Mouse (Mus musculus) urinary bladder, adult 2 months (tissue): ENCODE measurements around the gene Gm3239. TPM values are rescaled to one million over a fixed set of nuclear protein-coding genes. Genes with fewer than 3 reads are reported as not detected.
A peak's percentile ranks its signal among the peaks of the same experiment; 100 is the strongest.
"Not testable (repeated sequence)": the region's sequence is repeated elsewhere in the genome, so short reads cannot be mapped to it uniquely, and the experiment has no call there.

Source experiments
- DNase-seq: peaks from one replicate; pipeline ENCODE4 v3.0.0; 2022; ENCODE audit warnings: low spot score
- polyA plus RNA-seq: library from polyadenylated mRNA; depleted of rRNA; stranded (reverse); fragments of >200 nt; gene quantifications from 2 replicates; pipeline ENCODE4 v1.2.3, GENCODE M21; 2012; rRNA removed

Gene Gm3239
- polyA plus RNA-seq = 0.12 and 0.15 TPM in 2 replicates

DNA sequence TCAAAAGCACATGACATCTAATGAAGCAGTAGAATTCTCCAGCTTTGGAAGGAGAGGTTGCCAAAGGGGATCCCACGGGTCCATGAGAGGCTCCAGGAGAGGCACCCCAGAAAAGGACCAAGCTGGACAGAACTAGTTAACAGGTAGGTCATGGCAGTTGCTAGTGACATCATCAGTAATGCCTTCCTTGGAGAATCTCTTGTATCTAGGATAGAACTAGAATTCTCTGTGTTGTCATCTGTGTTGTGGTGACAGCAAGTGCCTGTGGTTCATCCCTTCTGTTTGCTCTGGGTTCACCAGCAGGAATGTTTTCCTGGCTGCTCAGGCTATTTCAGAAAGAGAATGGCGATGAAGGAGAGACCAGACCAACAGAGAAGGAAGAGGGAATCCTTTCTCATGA lies at the start of gene Gm3239:
Gene Gm3239, plus strand, starts transcription at position 301 of the 400 bp plus-strand sequence.
- DNase-seq = not testable (repeated sequence)

GRCm38 (mm10) chr14:4632052-4632451 lies 31.9 kb upstream of the Gm3239 start, which contains the start of gene Gm8159:
Gene Gm8159, plus strand, starts transcription at chr14:4632352.
- not testable (repeated sequence) for DNase-seq

DNA sequence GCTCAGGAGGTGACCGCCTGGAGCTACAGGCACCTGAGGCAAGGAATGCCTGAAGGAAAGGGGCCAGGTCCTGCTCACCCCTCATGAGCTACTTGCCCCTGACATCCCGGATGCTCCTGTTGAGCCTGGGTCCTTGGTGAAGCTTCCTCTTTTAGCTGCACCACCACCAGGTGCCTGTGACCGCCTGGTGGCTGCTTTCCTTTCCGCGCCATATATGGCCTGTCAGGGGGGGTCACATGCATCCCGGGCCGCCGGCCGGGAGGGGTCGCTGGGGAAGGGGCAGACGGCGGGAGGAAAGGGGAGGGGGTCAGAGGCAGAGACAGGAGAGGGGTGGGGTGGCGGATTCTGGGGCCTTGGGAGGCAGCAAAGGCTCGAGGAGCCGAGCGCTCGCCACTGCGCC lies 14.7 kb upstream of the Gm3239 start:
- peak; percentile 14 for DNase-seq

DNA sequence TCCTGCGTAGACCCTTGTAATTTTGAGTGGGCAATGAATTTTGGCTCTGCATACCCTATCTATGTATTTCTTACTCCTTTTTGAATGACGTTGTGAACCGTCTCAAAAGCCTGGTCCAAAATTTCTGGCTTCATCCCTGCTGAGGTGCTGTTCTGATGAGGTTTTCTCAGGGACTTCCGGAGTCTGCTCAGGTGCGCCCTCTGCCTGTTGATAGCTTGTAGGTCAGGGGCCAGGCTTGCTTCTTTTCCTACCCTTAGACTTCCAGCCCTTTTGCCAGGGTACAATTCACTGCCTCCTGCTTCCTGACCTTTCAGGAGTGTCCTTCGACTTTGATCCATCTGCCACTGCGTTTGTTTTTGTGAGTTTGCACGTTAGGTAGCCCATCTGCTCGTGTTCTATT lies 13.7 kb upstream of the Gm3239 start:
- peak; percentile 15 for DNase-seq

DNA sequence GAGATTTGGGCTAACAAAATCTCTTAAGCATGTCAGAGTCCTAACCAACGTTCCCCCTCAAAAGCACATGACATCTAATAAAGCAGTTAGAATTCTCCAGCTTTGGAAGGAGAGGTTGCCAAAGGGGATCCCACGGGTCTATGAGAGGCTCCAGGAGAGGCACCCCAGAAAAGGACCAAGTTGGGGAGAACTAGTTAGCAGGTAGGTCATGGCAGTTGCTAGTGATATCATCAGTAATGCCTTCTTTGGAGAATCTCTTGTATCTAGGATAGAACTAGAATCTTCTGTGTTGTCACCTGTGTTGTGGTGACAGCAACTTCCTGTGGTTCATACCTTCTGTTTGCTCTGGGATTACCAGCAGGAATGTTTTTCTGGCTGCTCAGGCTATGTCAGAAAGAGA lies 44.9 kb downstream of the Gm3239 start, which contains the start of gene Gm7876:
Gene Gm7876, plus strand, starts transcription at position 301 of the 400 bp plus-strand sequence.
- not testable (repeated sequence) for DNase-seq

Other genes with a start within 250 kb of the Gm3239 start
- gene Gm3164, start 248.7 kb upstream of the Gm3239 start, polyA plus RNA-seq = 0.04 and 0.08 TPM in 2 replicates
- gene Gm3173, start 233.2 kb upstream of the Gm3239 start, polyA plus RNA-seq = 1.3 TPM in 1 of 2 replicates, not detected in the other
- gene Gm3182, start 182.4 kb upstream of the Gm3239 start, polyA plus RNA-seq = not detected in 2 replicates
- gene Gm3047, start 108.8 kb upstream of the Gm3239 start, polyA plus RNA-seq = not detected in 2 replicates
- gene Gm8159, start 31.8 kb upstream of the Gm3239 start, polyA plus RNA-seq = 0.08 TPM in 1 of 2 replicates, not detected in the other
- gene Gm7876, start 45.0 kb downstream of the Gm3239 start, polyA plus RNA-seq = not detected in 2 replicates
- 0.03 TPM in 1 of 2 replicates, not detected in the other for gene Gm3252, start 62.6 kb downstream of the Gm3239 start, polyA plus RNA-seq
- gene Gm9602, start 112.1 kb downstream of the Gm3239 start, polyA plus RNA-seq = not detected in 2 replicates
- gene Gm3269, start 173.9 kb downstream of the Gm3239 start, polyA plus RNA-seq = not detected in 2 replicates
- gene Gm3264, start 191.4 kb downstream of the Gm3239 start, polyA plus RNA-seq = 0.19 and 0.54 TPM in 2 replicates
- gene Gm3278, start 228.2 kb downstream of the Gm3239 start, polyA plus RNA-seq = 0.21 TPM in 1 of 2 replicates, not detected in the other